Mouse (Mus musculus): ENCODE results near the gene Gstt2.

- no peak for TF ChIP-seq CTCF (IDR thresholded peaks at IDR 0.05; ENCODE audit: low read depth, low read length)
- no peak for TF ChIP-seq POLR2A (IDR thresholded peaks at IDR 0.05; ENCODE audit: extremely low read depth, insufficient read depth, low read length)
Observed at GRCm38 (mm10) chr10:75861587-75861986, 24.4 kb upstream of the Gstt2 start.
